Mouse (Mus musculus) stomach, postnatal 0 days (tissue): ENCODE results near the gene Psmg3.

ENCODE experiments used
- CTCF ChIP-seq: IDR thresholded peaks from 2 replicates; pipeline ENCODE4 v1.5.1; 2016; ENCODE audit warnings: antibody characterized with exemption, low read depth, mild to moderate bottlenecking, moderate library complexity
- EP300 ChIP-seq: optimal IDR thresholded peaks from 2 replicates; pipeline ENCODE3; 2016; ENCODE audit warnings: antibody characterized with exemption

DNA sequence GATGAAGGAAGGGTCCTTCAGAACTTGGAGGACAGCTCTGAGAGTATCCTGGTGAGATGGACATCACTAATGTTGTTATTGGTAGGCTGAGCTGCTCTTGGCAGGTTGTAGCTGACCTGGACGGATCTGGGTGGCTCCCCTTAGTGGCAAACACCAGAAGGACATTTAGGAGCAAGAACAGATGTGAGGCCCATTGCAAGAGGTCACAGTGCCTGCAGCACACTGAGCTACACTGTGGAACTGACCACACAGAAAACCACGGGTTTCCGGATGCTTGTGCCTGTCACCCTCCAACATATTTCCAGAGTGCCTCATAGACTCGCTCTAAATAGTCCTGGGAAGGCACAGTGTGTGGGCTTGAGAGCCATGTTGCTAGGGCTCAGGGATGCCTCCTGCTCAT, 37.2 kb downstream of the Psmg3 start:
- peak; percentile 39 for TF ChIP-seq CTCF
- TF ChIP-seq EP300, result no peak
